Mouse (Mus musculus): ENCODE results near the gene Lpcat3. TPM values are rescaled to one million over a fixed set of nuclear protein-coding genes. Genes with fewer than 3 reads are reported as not detected.

Gene Lpcat3
- polyA plus RNA-seq, 1 experiment from 2014 or later, result 39.6 TPM

DNA sequence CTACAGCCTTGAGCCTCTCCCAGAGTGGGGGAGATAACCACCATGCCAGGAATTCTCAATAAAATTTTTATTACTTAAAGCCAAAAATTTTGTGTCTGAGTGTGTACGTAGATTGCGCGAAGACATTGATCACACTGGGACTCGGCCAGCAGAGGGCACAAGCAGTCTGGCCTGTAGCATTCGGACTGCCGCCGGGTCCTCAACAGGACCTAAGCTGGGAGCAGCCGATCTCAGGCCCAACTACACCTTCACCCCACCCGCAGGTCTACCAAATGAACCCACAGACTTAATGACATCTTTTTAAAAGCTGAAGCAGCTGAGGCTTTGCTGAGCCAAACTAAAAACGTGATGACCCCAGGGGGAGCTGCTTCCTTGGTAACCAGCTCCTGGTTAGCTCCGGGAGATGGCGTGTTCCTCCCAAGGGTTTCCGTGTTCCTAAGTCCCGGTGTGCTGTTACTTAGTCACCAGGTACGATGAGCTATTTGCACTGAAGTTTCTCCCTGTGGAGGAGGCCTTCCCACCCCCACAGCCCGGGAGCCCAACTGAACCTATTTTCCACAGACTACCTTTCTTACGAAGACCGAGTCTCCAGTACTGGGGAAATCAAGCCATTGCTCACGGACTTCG is 54.1 kb downstream of the Lpcat3 start:
- no peak for ATAC-seq
- H3K9ac ChIP-seq (replicated peaks), result no peak overlapping the region
- H3K4me3 ChIP-seq (replicated peaks), result no peak overlapping the region
- WGBS, result 68% methylated on average over 20 of the region's 20 CpGs
- H3K27ac ChIP-seq, result 0 out of 2 replicates have a peak overlapping the region, but pooled peaks have one; percentile 5
- H3K27me3 ChIP-seq, result no peaks in the 10 kb centered on the region
- peaks cover 20% of the 10 kb centered on the region for H3K4me1 ChIP-seq (replicated peaks)
- no peaks in the 10 kb centered on the region for H3K9me3 ChIP-seq
- peaks cover 43% of the 10 kb centered on the region for H3K36me3 ChIP-seq
- no peak overlapping the region for H3K4me2 ChIP-seq (replicated peaks)

DNA sequence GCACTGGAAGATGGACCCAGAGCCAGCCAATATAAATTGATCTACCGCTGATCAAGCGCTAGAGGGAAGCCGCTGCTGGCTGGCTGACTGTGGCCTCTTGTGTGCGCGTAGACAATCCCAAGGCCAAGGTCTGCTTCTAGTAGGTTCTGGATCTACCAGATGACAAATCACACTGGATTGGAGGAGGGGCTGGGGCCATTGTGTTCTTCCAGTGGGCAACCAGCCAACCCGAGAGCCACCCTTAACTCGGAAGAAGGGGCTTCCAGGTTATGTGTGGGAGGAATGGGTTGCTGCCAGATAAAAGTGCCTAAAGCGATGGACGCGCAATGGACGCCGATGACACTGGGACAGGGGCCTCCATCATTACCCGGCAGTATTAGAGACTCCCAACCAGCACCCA is 55.1 kb downstream of the Lpcat3 start:
- Histone ChIP-seq H3K4me1 (replicated peaks) (peaks cover 16% of the 10 kb centered on the region), H3K9ac (replicated peaks) (no peak overlapping the region), H3K27me3 (no peaks in the 10 kb centered on the region), H3K4me3 (replicated peaks) (no peak overlapping the region), H3K9me3 (no peaks in the 10 kb centered on the region), H3K4me2 (replicated peaks) (no peak overlapping the region), H3K36me3 (peaks cover 43% of the 10 kb centered on the region), H3K27ac (no peak overlapping the region)
- no peak for ATAC-seq
- 81% methylated on average over 13 of the region's 13 CpGs for WGBS

DNA sequence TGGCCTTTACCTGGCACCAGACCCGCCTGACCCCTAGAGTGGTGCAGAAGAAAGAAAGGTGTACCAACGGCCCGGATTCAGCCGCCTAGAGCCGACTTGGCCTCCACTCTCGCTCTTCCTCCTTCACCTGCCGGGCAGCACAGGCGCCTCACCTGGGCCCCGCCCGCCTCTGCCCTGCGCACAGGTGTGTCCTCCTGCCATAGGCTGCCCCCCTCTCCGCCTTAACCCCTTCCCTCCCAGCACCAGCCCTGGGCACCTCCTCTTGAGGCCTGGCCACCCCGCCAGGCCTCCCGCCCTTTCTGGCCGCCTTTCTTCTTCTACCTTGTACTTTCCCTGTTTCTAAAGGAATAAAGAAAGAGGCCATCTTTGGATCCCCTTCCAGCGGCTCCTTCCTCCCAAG is 55.9 kb downstream of the Lpcat3 start:
- Histone ChIP-seq H3K9ac (replicated peaks) (no peak overlapping the region), H3K4me2 (replicated peaks) (no peak overlapping the region), H3K36me3 (peaks cover 43% of the 10 kb centered on the region), H3K4me1 (replicated peaks) (peaks cover 8% of the 10 kb centered on the region), H3K27me3 (no peaks in the 10 kb centered on the region), H3K4me3 (replicated peaks) (no peak overlapping the region), H3K9me3 (no peaks in the 10 kb centered on the region), H3K27ac (no peak overlapping the region)
- WGBS, result 58% methylated on average over 9 of the region's 16 CpGs
- no peak for ATAC-seq

DNA sequence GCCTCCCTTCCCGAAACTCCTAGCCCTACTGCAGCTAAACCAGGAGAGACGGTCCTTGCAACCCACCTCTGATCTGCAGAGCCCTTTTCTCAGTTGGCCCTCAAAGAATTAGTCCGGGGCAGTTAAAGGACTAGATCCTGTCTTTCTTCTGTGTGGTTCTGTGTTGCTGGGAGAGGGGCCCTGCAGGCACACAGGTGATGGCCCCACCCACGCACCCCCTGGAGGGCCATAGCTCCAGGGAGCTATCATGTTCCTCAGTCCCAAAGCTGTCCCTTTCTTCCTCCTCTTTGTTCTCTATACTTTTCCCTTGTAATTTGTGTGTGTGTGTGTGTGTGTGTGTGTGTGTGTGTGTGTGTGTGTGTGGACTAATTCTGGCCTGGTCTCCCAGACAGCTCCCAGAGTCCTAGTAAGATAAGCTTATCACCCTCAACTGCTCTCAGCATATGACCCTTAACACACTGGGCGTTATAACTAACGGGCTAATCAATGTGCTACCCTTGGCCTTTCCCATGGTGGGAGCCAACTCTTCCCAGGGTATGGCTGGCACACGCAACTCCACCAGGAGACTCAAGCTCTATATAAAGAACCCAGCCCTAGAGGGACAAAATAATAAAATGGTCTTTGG is 56.6 kb downstream of the Lpcat3 start:
- H3K4me1 ChIP-seq (replicated peaks), result 0 out of 2 replicates have a peak, but pooled peaks cover under 1% of the 10 kb centered on the region
- H3K4me2 ChIP-seq (replicated peaks), result no peak overlapping the region
- no peak overlapping the region for H3K4me3 ChIP-seq (replicated peaks)
- no peak overlapping the region for H3K9ac ChIP-seq (replicated peaks)
- H3K36me3 ChIP-seq, result peaks cover 35% of the 10 kb centered on the region
- ATAC-seq, result no peak
- H3K27ac ChIP-seq, result no peak overlapping the region
- H3K27me3 ChIP-seq, result no peaks in the 10 kb centered on the region
- 78% methylated on average over 7 of the region's 7 CpGs for WGBS
- H3K9me3 ChIP-seq, result no peaks in the 10 kb centered on the region

DNA sequence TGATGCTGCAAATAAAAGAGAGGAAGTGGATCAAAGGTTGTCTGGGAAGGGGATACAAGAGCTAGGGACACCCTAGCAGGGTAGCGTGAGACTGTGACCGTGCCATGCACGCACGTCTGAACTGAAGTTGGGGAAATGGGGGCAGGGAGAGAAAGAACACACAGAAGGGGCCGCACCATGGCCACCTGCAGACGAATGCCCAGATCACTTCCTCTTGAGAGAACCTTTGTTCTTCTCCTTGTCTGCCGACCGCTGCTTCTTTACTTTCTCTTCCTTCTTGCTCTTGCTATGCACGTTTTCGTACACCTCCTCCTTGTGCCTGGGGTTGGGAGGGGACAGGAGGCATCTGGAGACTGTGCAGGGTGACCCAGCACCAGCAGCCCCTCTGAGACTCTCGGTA is 58.1 kb downstream of the Lpcat3 start:
- H3K4me2 ChIP-seq (replicated peaks), result no peak overlapping the region
- no peak overlapping the region for H3K9ac ChIP-seq (replicated peaks)
- no peak for ATAC-seq
- no peak overlapping the region for H3K4me3 ChIP-seq (replicated peaks)
- no peaks in the 10 kb centered on the region for H3K9me3 ChIP-seq
- no peaks in the 10 kb centered on the region for H3K4me1 ChIP-seq (replicated peaks)
- no peaks in the 10 kb centered on the region for H3K27me3 ChIP-seq
- H3K27ac ChIP-seq, result no peak overlapping the region
- 65% methylated on average over 11 of the region's 11 CpGs for WGBS
- peaks cover 21% of the 10 kb centered on the region for H3K36me3 ChIP-seq

DNA sequence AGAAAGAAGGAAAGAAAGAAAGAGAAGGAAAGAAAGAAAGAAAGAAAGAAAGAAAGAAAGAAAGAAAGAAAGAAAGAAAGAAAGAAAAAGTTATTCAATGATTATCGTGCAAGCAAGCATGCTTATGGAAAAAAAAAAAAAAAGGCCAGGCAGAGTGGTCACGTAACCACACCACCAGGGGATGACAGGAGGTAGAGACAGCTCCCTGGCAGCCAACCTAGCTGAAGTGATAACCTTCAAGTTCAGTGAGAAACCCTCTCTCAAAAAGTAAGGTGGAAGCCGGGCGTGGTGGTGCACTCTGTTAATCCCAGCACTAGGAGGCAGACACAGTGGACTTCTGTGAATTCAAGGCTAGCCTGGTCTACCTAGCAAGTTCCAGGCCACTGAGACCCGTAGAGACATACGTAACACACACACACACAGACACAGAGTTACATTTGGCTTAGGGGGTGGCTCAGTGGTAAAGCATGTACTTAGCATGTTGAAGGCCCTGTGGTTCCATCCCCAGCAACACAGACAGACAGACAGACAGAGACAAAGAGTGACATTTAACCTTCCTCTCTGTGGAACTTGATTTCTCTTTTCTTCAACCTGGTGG is 60.1 kb downstream of the Lpcat3 start:
- no peaks in the 10 kb centered on the region for H3K4me1 ChIP-seq (replicated peaks)
- no peaks in the 10 kb centered on the region for H3K36me3 ChIP-seq
- no peak overlapping the region for H3K4me3 ChIP-seq (replicated peaks)
- no peaks in the 10 kb centered on the region for H3K9me3 ChIP-seq
- 87% methylated on average over 6 of the region's 6 CpGs for WGBS
- ATAC-seq, result no peak
- H3K27me3 ChIP-seq, result no peaks in the 10 kb centered on the region
- H3K4me2 ChIP-seq (replicated peaks), result no peak overlapping the region
- H3K27ac ChIP-seq, result no peak overlapping the region
- H3K9ac ChIP-seq (replicated peaks), result no peak overlapping the region

DNA sequence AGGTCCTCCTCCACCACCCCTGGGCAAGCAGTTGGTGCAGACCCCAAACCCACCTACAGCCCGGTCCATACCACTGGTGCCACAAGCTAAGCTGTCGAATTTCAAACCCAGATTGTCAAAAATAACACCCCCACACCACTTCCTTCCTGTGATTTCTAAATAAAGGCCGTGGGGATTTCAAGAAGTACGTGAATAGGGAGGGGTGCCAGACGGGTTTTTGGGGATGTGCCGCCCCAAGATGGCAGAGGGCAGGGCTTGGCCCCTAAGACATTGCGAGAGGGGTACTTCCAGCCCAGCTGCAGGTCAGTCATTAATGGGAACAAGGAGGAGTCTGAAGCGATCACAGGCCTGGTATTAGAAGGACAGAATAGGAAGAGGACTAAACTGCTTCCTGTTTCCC is 60.7 kb downstream of the Lpcat3 start:
- Histone ChIP-seq H3K9me3 (no peaks in the 10 kb centered on the region), H3K4me1 (replicated peaks) (no peaks in the 10 kb centered on the region), H3K27me3 (no peaks in the 10 kb centered on the region), H3K4me2 (replicated peaks) (no peak overlapping the region), H3K4me3 (replicated peaks) (no peak overlapping the region), H3K36me3 (no peaks in the 10 kb centered on the region), H3K27ac (no peak overlapping the region), H3K9ac (replicated peaks) (no peak overlapping the region)
- WGBS, result 86% methylated on average over 8 of the region's 8 CpGs
- no peak for ATAC-seq

DNA sequence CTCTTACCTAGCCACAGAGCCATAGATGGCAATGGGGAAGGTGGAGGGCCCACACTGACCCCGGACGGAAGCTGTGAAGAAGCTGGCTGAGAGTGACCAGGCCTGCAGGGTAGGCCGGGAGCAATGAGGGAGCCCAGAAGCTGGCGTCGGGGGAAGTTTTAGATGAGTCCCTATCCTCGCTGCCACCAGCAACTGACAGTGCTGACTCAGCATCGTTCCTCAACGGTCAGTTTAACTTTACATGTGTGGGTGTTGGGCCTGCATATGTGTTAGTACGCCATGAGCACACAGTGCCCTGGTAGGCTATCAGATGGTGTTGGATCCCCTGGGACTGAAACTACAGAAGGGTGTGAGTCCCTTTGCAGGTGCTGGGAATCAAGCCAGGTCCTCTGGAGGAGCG is 61.6 kb downstream of the Lpcat3 start:
- no peak overlapping the region for H3K9ac ChIP-seq (replicated peaks)
- no peak overlapping the region for H3K4me3 ChIP-seq (replicated peaks)
- 91% methylated on average over 10 of the region's 10 CpGs for WGBS
- H3K9me3 ChIP-seq, result no peaks in the 10 kb centered on the region
- no peaks in the 10 kb centered on the region for H3K4me1 ChIP-seq (replicated peaks)
- no peaks in the 10 kb centered on the region for H3K27me3 ChIP-seq
- H3K36me3 ChIP-seq, result no peaks in the 10 kb centered on the region
- ATAC-seq, result no peak
- H3K4me2 ChIP-seq (replicated peaks), result no peak overlapping the region
- no peak overlapping the region for H3K27ac ChIP-seq

DNA sequence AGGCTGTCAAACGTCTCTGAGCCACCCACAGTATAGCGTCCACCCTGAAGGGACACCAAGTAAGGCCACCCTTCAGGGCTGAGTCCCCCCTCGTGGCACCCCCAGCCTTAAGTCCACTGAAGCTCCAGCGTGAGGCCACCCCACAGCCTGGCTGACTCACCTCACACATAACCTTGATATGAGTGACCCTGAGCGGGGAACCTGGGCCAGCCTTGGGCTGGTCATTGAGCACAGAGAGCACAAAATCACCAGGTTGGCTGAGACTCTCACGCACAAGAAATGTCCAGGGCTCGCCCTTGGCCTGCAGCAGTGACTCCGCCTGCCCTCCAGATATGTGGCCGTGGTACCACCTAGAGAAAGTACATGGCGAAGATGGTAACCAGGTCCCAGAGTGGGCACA is 65.8 kb downstream of the Lpcat3 start:
- Histone ChIP-seq H3K4me2 (replicated peaks) (no peak overlapping the region), H3K27me3 (peaks cover 3% of the 10 kb centered on the region; the same call in 1 of the 2 replicates), H3K4me1 (replicated peaks) (no peaks in the 10 kb centered on the region), H3K27ac (no peak overlapping the region), H3K4me3 (replicated peaks) (no peak overlapping the region), H3K36me3 (no peaks in the 10 kb centered on the region), H3K9me3 (no peaks in the 10 kb centered on the region), H3K9ac (replicated peaks) (no peak overlapping the region)
- 91% methylated on average over 10 of the region's 10 CpGs for WGBS
- no peak for ATAC-seq

DNA sequence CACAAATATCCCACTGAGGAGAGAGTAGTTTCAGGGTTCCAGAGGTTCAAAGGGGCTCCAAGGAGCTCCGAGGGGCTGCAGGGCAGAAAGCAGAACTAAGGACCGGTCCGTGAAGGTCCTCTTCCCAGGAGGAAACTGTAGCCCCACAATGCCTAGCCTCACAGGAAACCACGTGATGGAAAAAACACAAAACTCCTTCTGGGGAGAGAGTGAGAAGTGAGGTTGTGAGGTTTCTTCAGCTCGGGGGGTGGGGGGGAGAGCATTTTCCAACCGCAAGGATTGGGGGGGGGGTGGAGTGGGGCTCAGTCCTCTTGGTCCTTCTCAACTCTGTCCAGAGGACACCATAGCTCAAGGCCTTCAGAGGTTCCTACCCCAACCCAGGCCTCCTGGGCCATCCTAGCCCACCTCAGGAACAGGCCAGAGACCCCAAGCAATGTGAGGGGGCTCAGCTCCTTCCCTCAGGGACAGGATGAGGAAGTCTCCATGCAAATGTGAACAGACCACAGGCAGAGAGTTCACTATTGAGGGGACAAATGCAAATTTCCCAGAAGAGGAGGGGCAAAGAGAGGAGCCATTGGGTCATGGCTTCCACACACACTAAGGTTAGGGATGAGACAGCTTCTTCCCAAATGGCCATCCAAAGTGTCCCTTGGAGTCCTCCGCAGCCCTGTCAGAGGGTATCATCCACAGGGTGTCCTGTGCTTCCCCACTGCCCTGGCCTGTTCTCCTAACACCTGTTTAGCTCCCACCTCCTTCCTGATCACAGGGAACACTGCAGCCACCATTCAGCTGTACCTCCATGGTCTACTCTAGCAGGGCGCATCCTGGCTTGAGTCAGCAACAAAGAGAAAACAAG is 67.3 kb downstream of the Lpcat3 start:
- Histone ChIP-seq H3K36me3 (no peaks in the 10 kb centered on the region), H3K9me3 (no peaks in the 10 kb centered on the region), H3K27ac (no peak overlapping the region), H3K4me3 (replicated peaks) (no peak overlapping the region), H3K9ac (replicated peaks) (no peak overlapping the region), H3K4me1 (replicated peaks) (no peaks in the 10 kb centered on the region), H3K27me3 (peaks cover 3% of the 10 kb centered on the region; the same call in 1 of the 2 replicates), H3K4me2 (replicated peaks) (no peak overlapping the region)
- WGBS, result 86% methylated on average over 8 of the region's 8 CpGs
- ATAC-seq, result no peak

DNA sequence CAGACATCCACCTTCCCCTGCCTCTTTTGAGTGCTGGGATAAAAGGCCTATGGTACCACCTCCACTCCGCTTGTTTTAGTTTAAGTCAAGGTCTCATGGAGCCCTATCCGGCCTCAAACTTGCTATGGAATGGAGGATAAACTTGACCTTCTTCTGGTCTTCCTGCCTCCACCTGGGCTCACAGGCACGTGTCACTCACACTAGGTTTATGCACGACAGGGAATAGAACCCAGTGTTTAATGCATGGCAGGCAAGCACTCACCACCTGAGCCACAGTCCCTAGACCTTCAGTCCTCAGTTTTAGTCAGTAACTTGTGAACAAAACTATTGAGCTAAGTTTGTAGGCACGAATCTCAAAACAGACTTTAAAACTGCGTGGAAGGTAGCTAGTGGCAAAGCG is 68.2 kb downstream of the Lpcat3 start:
- 89% methylated on average over 7 of the region's 7 CpGs for whole genome bisulfite sequencing
- no peak overlapping the region for H3K4me3 ChIP-seq (replicated peaks)
- H3K36me3 ChIP-seq, result no peaks in the 10 kb centered on the region
- no peak overlapping the region for H3K4me2 ChIP-seq (replicated peaks)
- no peaks in the 10 kb centered on the region for H3K9me3 ChIP-seq
- H3K9ac ChIP-seq (replicated peaks), result no peak overlapping the region
- H3K27ac ChIP-seq, result no peak overlapping the region
- no peaks in the 10 kb centered on the region for H3K4me1 ChIP-seq (replicated peaks)
- ATAC-seq, result no peak
- peaks cover 3% of the 10 kb centered on the region; the same call in 1 of the 2 replicates for H3K27me3 ChIP-seq
